Mouse (Mus musculus): ENCODE measurements around the gene Ets2. TPM values are rescaled to one million over a fixed set of nuclear protein-coding genes. Genes with fewer than 3 reads are reported as not detected.

Gene Ets2
- polyA plus RNA-seq (2012; fragmentation: generic; extraction: Trizol), result 60.6 TPM
- long read RNA-seq, experiment 1, transcript Ets2-201 (10 exons, 3,890 nt), result major isoform, 50 of 70 reads
- long read RNA-seq, experiment 1, transcript Ets2-205 (1 exons, 3,312 nt), result minor isoform, 14 of 70 reads
- long read RNA-seq, experiment 1, partial matches to known transcripts, result 3 of 70 reads
- long read RNA-seq, experiment 1, other reads (novel, unspliced or antisense), result 2 of 70 reads
- long read RNA-seq, experiment 2, transcript Ets2-205 (1 exons, 3,312 nt), result minor isoform, 9 of 610 reads
- long read RNA-seq, experiment 2, transcript Ets2-201 (10 exons, 3,890 nt), result major isoform, 578 of 610 reads
- long read RNA-seq, experiment 2, partial matches to known transcripts, result 5 of 610 reads
- long read RNA-seq, experiment 2, other reads (novel, unspliced or antisense), result 18 of 610 reads

GRCm38 (mm10) chr16:95701802-95702561 lies at the start of gene Ets2:
Gene Ets2, plus strand, starts transcription at chr16:95702075.
- Histone ChIP-seq H3K4me3 (ENCODE audit: insufficient read depth, poor library complexity, severe bottlenecking) (peak within 1 kb of the TSS; percentile 93), H3ac (ENCODE audit: control insufficient read depth, insufficient read length, low read depth) (peak within 1 kb of the TSS; percentile 92), H3K79me3 (ENCODE audit: low read depth) (peaks cover 43% of the 10 kb centered on the region), H3K79me2 (ENCODE audit: control insufficient read depth, insufficient read depth) (peaks cover 48% of the 10 kb centered on the region), H3K36me3 (ENCODE audit: control insufficient read depth, insufficient read depth) (peaks cover 23% of the 10 kb centered on the region), H3K27me3 (ENCODE audit: control insufficient read depth, insufficient read depth, insufficient read length) (no peaks in the 10 kb centered on the region)
- TF ChIP-seq CTCF (IDR thresholded peaks at IDR 0.05; ENCODE audit: control insufficient read depth, insufficient read depth, insufficient read length) (peak; percentile 95), MYOD1 (IDR thresholded peaks at IDR 0.05; ENCODE audit: control insufficient read depth, insufficient read length, low read depth) (no peak), MYOG (IDR thresholded peaks at IDR 0.05; ENCODE audit: control insufficient read depth, extremely low read depth, insufficient read length) (no peak), MAX (IDR thresholded peaks at IDR 0.05) (peak; percentile 61), FOSL1 (IDR thresholded peaks at IDR 0.05; ENCODE audit: insufficient read depth, low read length, poor library complexity, severe bottlenecking) (no peak), USF1 (IDR thresholded peaks at IDR 0.05; ENCODE audit: low read depth) (no peak), CEBPB (IDR thresholded peaks at IDR 0.05; ENCODE audit: low read depth) (no peak)

- Histone ChIP-seq H3K79me2 (ENCODE audit: control insufficient read depth, insufficient read depth) (no peaks in the 10 kb centered on the region), H3K4me3 (ENCODE audit: insufficient read depth, poor library complexity, severe bottlenecking) (no peak overlapping the region), H3K79me3 (ENCODE audit: low read depth) (no peaks in the 10 kb centered on the region), H3K27me3 (ENCODE audit: control insufficient read depth, insufficient read depth, insufficient read length) (no peaks in the 10 kb centered on the region), H3ac (ENCODE audit: control insufficient read depth, insufficient read length, low read depth) (no peak overlapping the region), H3K36me3 (ENCODE audit: control insufficient read depth, insufficient read depth) (no peaks in the 10 kb centered on the region)
- TF ChIP-seq CTCF (IDR thresholded peaks at IDR 0.05; ENCODE audit: control insufficient read depth, insufficient read depth, insufficient read length), result no peak
- no peak for TF ChIP-seq MAX (IDR thresholded peaks at IDR 0.05)
- no peak for TF ChIP-seq MYOG (IDR thresholded peaks at IDR 0.05; ENCODE audit: control insufficient read depth, extremely low read depth, insufficient read length)
- TF ChIP-seq USF1 (IDR thresholded peaks at IDR 0.05; ENCODE audit: low read depth), result no peak
- TF ChIP-seq MYOD1 (IDR thresholded peaks at IDR 0.05; ENCODE audit: control insufficient read depth, insufficient read length, low read depth), result no peak
- no peak for TF ChIP-seq CEBPB (IDR thresholded peaks at IDR 0.05; ENCODE audit: low read depth)
- no peak for TF ChIP-seq FOSL1 (IDR thresholded peaks at IDR 0.05; ENCODE audit: insufficient read depth, low read length, poor library complexity, severe bottlenecking)
Measured at GRCm38 (mm10) chr16:95654204-95654611, 47.7 kb upstream of the Ets2 start.

GRCm38 (mm10) chr16:95656535-95656934 lies 45.3 kb upstream of the Ets2 start:
- H3K36me3 ChIP-seq (ENCODE audit: control insufficient read depth, insufficient read depth), result no peaks in the 10 kb centered on the region
- no peak overlapping the region for H3ac ChIP-seq (ENCODE audit: control insufficient read depth, insufficient read length, low read depth)
- TF ChIP-seq USF1 (IDR thresholded peaks at IDR 0.05; ENCODE audit: low read depth), result no peak
- no peak for TF ChIP-seq CEBPB (IDR thresholded peaks at IDR 0.05; ENCODE audit: low read depth)
- TF ChIP-seq FOSL1 (IDR thresholded peaks at IDR 0.05; ENCODE audit: insufficient read depth, low read length, poor library complexity, severe bottlenecking), result no peak
- TF ChIP-seq CTCF (IDR thresholded peaks at IDR 0.05; ENCODE audit: control insufficient read depth, insufficient read depth, insufficient read length), result no peak
- no peak for TF ChIP-seq MAX (IDR thresholded peaks at IDR 0.05)
- TF ChIP-seq MYOD1 (IDR thresholded peaks at IDR 0.05; ENCODE audit: control insufficient read depth, insufficient read length, low read depth), result no peak
- no peak for TF ChIP-seq MYOG (IDR thresholded peaks at IDR 0.05; ENCODE audit: control insufficient read depth, extremely low read depth, insufficient read length)
- no peaks in the 10 kb centered on the region for H3K79me3 ChIP-seq (ENCODE audit: low read depth)
- H3K4me3 ChIP-seq (ENCODE audit: insufficient read depth, poor library complexity, severe bottlenecking), result no peak overlapping the region
- H3K79me2 ChIP-seq (ENCODE audit: control insufficient read depth, insufficient read depth), result no peaks in the 10 kb centered on the region
- H3K27me3 ChIP-seq (ENCODE audit: control insufficient read depth, insufficient read depth, insufficient read length), result no peaks in the 10 kb centered on the region

- no peak overlapping the region for H3K4me3 ChIP-seq (ENCODE audit: insufficient read depth, poor library complexity, severe bottlenecking)
- H3K27me3 ChIP-seq (ENCODE audit: control insufficient read depth, insufficient read depth, insufficient read length), result no peaks in the 10 kb centered on the region
- H3K36me3 ChIP-seq (ENCODE audit: control insufficient read depth, insufficient read depth), result no peaks in the 10 kb centered on the region
- H3K79me2 ChIP-seq (ENCODE audit: control insufficient read depth, insufficient read depth), result no peaks in the 10 kb centered on the region
- no peaks in the 10 kb centered on the region for H3K79me3 ChIP-seq (ENCODE audit: low read depth)
- H3ac ChIP-seq (ENCODE audit: control insufficient read depth, insufficient read length, low read depth), result no peak overlapping the region
- TF ChIP-seq MAX (IDR thresholded peaks at IDR 0.05), result no peak
- no peak for TF ChIP-seq CTCF (IDR thresholded peaks at IDR 0.05; ENCODE audit: control insufficient read depth, insufficient read depth, insufficient read length)
- no peak for TF ChIP-seq CEBPB (IDR thresholded peaks at IDR 0.05; ENCODE audit: low read depth)
Measured at GRCm38 (mm10) chr16:95657187-95657586, 44.7 kb upstream of the Ets2 start.

- Histone ChIP-seq H3K4me3 (ENCODE audit: insufficient read depth, poor library complexity, severe bottlenecking) (no peak overlapping the region), H3K36me3 (ENCODE audit: control insufficient read depth, insufficient read depth) (no peaks in the 10 kb centered on the region), H3K79me3 (ENCODE audit: low read depth) (no peaks in the 10 kb centered on the region), H3K27me3 (ENCODE audit: control insufficient read depth, insufficient read depth, insufficient read length) (no peaks in the 10 kb centered on the region), H3ac (ENCODE audit: control insufficient read depth, insufficient read length, low read depth) (no peak overlapping the region), H3K79me2 (ENCODE audit: control insufficient read depth, insufficient read depth) (no peaks in the 10 kb centered on the region)
- TF ChIP-seq USF1 (IDR thresholded peaks at IDR 0.05; ENCODE audit: low read depth) (no peak), CEBPB (IDR thresholded peaks at IDR 0.05; ENCODE audit: low read depth) (no peak), CTCF (IDR thresholded peaks at IDR 0.05; ENCODE audit: control insufficient read depth, insufficient read depth, insufficient read length) (no peak), FOSL1 (IDR thresholded peaks at IDR 0.05; ENCODE audit: insufficient read depth, low read length, poor library complexity, severe bottlenecking) (no peak), MAX (IDR thresholded peaks at IDR 0.05) (no peak), MYOG (IDR thresholded peaks at IDR 0.05; ENCODE audit: control insufficient read depth, extremely low read depth, insufficient read length) (no peak), MYOD1 (IDR thresholded peaks at IDR 0.05; ENCODE audit: control insufficient read depth, insufficient read length, low read depth) (no peak)
Measured at GRCm38 (mm10) chr16:95657756-95658155, 44.1 kb upstream of the Ets2 start.
